Mouse (Mus musculus) C2C12 (cell line): ENCODE data around the gene Rps3. TPM values are rescaled to one million over a fixed set of nuclear protein-coding genes. Genes with fewer than 3 reads are reported as not detected.

Experiments used
- H3K27me3 ChIP-seq: one replicate; pipeline ENCODE4 v1.6.1; 2011; ENCODE audit not compliant: control insufficient read depth, insufficient read depth, insufficient read length
- H3K36me3 ChIP-seq: one replicate; pipeline ENCODE4 v1.6.1; 2011; ENCODE audit not compliant: control insufficient read depth, insufficient read depth
- H3K4me3 ChIP-seq: one replicate; pipeline ENCODE4 v1.5.1; 2011; ENCODE audit warnings: mild to moderate bottlenecking, control low read depth; ENCODE audit not compliant: poor library complexity, insufficient read depth, severe bottlenecking
- H3K79me2 ChIP-seq: one replicate; pipeline ENCODE4 v1.6.1; 2011; ENCODE audit not compliant: control insufficient read depth, insufficient read depth
- H3K79me3 ChIP-seq: one replicate; pipeline ENCODE4 v1.6.1; 2011; ENCODE audit warnings: low read depth, control low read depth
- H3ac ChIP-seq: one replicate; pipeline ENCODE3; 2011; ENCODE audit warnings: low read depth; ENCODE audit not compliant: control insufficient read depth, insufficient read length
- CEBPB ChIP-seq: IDR thresholded peaks from one replicate; pipeline ENCODE4 v1.6.1; 2011; ENCODE audit warnings: low read depth, mild to moderate bottlenecking, control low read depth, moderate library complexity
- CTCF ChIP-seq: IDR thresholded peaks from one replicate; pipeline ENCODE4 v1.5.1; 2011; ENCODE audit not compliant: control insufficient read depth, insufficient read depth, insufficient read length
- FOSL1 ChIP-seq: IDR thresholded peaks from one replicate; pipeline ENCODE4 v1.8.0; 2011; ENCODE audit warnings: mild to moderate bottlenecking, low read length; ENCODE audit not compliant: poor library complexity, insufficient read depth, severe bottlenecking
- MAX ChIP-seq: IDR thresholded peaks from one replicate; pipeline ENCODE4 v1.6.1; 2011; ENCODE audit warnings: mild to moderate bottlenecking, control low read depth
- MYOD1 ChIP-seq: IDR thresholded peaks from one replicate; pipeline ENCODE4 v1.6.1; 2011; ENCODE audit warnings: low read depth; ENCODE audit not compliant: control insufficient read depth, insufficient read length
- MYOG ChIP-seq: IDR thresholded peaks from one replicate; pipeline ENCODE4 v1.6.1; 2011; ENCODE audit not compliant: control insufficient read depth, insufficient read length; ENCODE audit errors: extremely low read depth
- USF1 ChIP-seq: IDR thresholded peaks from one replicate; pipeline ENCODE4 v1.6.1; 2011; ENCODE audit warnings: low read depth, mild to moderate bottlenecking, control low read depth, moderate library complexity
- polyA plus RNA-seq: library from polyadenylated mRNA; unstranded; fragments of >200 nt; fragmentation: generic; extraction: Trizol; gene quantifications from one replicate; pipeline ENCODE4 v1.2.1, GENCODE M21; 2012; ENCODE audit warnings: missing spikeins

Gene Rps3
- polyA plus RNA-seq, 1 experiment: 2,967 TPM

DNA sequence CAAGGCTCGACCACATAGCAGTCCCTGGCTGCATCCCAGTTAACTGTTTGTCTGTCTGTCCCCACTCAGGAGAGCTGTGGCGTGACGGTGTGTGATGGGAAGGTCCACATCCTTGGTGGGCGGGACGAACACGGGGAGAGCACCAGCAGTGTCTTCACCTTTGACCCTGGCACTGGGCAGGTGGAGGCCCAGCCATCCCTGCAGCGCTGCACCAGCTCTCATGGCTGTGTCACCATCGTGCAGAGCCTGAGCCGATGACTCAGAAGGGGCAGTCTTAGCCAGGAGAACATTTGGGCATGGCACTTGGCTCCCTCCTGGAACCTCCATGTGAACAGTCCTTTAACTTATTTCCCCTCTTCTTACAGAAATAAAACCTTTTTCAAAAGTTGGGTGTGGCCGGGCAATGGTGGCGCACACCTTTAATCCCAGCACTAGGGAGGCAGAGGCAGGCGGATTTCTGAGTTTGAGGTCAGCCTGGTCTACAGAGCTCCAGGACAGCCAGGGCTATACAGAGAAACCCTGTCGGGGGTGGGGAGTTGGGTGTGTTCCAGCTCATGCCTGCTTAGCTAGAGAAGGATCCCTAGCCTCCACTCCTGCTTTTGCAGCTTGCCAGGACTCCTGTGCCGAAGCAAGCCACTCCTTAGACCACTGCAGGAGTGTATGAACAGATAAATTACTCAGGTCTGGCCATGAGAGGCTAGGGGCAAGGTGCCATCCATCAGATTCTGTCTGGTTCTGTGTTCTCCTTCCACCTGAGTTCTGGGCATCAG lies 9.7 kb downstream of the Rps3 start:
- Histone ChIP-seq H3K79me3 (no peaks in the 10 kb centered on the region), H3ac (no peak overlapping the region), H3K27me3 (no peaks in the 10 kb centered on the region), H3K79me2 (peaks cover 2% of the 10 kb centered on the region), H3K4me3 (no peak overlapping the region), H3K36me3 (peaks cover under 1% of the 10 kb centered on the region)
- TF ChIP-seq USF1 (no peak), MYOG (no peak), CTCF (no peak), MAX (no peak), MYOD1 (no peak), FOSL1 (no peak), CEBPB (no peak)

DNA sequence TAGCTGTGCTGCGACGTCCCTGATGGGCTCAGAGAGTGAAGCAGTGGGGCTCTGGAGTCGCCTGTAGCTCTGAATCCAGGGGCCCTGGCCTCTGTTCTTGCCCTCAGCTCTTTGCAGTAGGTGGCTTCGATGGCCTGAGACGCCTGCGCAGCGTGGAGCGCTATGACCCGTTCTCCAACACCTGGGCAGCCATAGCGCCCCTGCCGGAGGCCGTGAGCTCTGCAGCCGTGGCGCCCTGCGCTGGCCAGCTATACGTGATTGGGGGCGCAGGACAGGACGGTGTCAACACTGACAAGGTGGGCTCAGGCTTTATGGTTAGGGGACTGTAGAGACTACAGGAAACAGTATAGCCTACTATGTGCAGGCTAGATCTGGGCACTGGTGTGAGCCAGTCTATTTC lies 12.0 kb downstream of the Rps3 start:
- TF ChIP-seq CEBPB (no peak), MYOG (no peak), FOSL1 (no peak), MYOD1 (no peak), CTCF (no peak), MAX (no peak), USF1 (no peak)
- no peaks in the 10 kb centered on the region for H3K79me2 ChIP-seq
- H3ac ChIP-seq: no peak overlapping the region
- H3K4me3 ChIP-seq: no peak overlapping the region
- H3K36me3 ChIP-seq: no peaks in the 10 kb centered on the region
- no peaks in the 10 kb centered on the region for H3K27me3 ChIP-seq
- H3K79me3 ChIP-seq: no peaks in the 10 kb centered on the region

DNA sequence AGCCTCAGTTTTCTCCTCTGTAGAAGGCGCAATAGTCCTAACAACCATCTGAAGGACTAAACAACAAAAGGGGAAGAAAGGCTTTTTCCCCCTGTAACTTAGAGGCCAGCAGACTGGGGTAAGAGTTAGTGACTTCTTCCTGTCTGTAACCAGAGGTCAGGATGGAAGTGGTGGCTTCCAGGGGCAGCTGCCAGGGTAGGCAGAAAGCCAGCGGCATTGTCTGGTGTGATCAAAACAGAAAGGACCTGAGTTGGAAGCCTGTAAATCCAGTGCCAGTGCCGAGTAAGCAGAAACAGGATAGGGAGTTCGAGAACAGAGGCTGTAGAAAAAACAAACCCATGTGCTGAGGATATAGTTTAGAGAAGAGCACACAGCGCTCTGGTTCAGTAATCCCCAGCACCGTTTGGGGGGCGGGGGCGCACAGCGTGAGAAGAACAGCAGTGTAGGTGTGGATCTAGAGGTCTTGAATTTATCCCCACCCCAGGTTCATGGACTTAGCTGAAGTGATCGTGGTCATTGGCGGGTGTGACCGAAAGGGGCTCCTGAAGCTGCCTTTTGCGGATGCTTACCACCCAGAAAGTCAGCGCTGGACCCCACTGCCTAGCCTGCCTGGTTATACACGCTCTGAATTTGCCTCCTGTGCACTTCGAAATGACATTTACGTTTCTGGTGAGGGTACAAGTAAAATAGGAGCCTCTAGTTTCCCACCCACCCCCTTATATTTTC lies 13.7 kb downstream of the Rps3 start:
- TF ChIP-seq FOSL1 (no peak), MYOD1 (no peak), MAX (no peak), USF1 (no peak), CTCF (no peak), MYOG (no peak), CEBPB (no peak)
- Histone ChIP-seq H3K36me3 (no peaks in the 10 kb centered on the region), H3K27me3 (no peaks in the 10 kb centered on the region), H3K79me2 (no peaks in the 10 kb centered on the region), H3K79me3 (no peaks in the 10 kb centered on the region), H3ac (no peak overlapping the region), H3K4me3 (no peak overlapping the region)

DNA sequence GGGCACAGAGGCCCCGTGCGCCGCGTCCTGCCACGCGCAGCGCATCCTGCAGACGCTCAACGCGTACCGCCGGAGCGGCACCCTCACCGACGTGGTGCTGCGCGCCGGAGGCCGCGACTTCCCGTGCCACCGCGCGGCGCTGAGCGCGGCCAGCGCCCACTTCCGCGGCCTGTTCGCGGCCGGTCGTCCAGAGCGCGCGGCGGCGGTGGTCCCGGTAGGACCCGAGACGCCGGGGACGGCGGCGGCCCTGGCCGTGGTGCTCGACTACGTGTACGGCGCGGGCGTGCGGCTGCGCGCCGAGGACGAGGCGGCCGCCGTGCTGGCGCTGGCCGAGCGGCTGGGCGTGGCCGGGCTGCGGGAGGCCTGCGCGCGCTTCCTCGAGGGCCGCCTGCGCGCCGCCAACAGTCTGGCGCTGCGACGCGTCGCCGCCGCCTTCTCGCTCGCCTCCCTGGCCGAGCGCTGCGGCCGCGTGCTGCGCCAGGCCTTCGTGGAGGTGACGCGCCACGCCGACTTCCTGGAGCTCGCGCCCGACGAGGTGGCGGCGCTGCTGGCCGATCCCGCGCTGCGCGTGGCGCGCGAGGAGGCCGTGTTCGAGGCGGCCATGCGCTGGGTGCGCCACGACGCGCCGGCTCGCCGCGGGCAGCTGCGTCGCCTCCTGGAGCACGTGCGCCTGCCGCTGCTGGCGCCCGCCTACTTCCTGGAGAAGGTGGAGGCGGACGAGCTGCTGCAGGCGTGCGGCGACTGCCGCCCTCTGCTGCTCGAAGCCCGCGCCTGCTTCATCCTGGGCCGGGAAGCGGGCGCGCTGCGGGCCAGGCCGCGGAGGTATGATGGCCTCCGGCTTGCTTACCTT lies 15.0 kb downstream of the Rps3 start:
- Histone ChIP-seq H3ac (no peak overlapping the region), H3K79me2 (no peaks in the 10 kb centered on the region), H3K36me3 (no peaks in the 10 kb centered on the region), H3K27me3 (no peaks in the 10 kb centered on the region), H3K4me3 (no peak overlapping the region), H3K79me3 (no peaks in the 10 kb centered on the region)
- no peak for TF ChIP-seq FOSL1
- no peak for TF ChIP-seq MYOG
- TF ChIP-seq CTCF: no peak
- no peak for TF ChIP-seq USF1
- TF ChIP-seq CEBPB: no peak
- no peak for TF ChIP-seq MYOD1
- no peak for TF ChIP-seq MAX

DNA sequence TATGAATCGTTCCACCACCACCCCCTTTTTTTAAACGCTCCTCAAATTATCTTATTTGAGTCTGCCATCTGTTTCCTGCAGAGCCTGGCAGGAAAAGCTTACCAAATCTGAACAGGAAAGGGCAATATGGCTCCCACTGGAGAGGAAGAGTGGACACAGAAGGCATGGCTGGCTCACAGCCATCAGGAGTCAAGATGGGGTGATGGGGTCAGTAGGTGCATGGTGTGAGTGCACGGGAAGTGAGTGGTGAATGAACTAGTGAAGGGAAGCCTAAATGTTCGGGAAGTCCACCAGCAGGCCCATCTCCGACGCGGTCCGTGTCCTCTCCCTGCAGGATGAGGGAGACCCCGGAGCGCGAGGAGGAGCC lies 15.6 kb downstream of the Rps3 start:
- Histone ChIP-seq H3ac (no peak overlapping the region), H3K4me3 (no peak overlapping the region), H3K36me3 (no peaks in the 10 kb centered on the region)

More for the DNA sequence above, 15.6 kb downstream of the Rps3 start:
- H3K27me3 ChIP-seq: no peaks in the 10 kb centered on the region
- H3K79me2 ChIP-seq: no peaks in the 10 kb centered on the region
- TF ChIP-seq MYOG (no peak), USF1 (no peak), MYOD1 (no peak), FOSL1 (no peak), MAX (no peak), CEBPB (no peak), CTCF (no peak)
- no peaks in the 10 kb centered on the region for H3K79me3 ChIP-seq
